Mouse (Mus musculus) olfactory bulb, adult 2 months (tissue): ENCODE results near the gene Arhgap35.

Experiments
- CTCF ChIP-seq: fragments of 200-500 bp; IDR thresholded peaks from 2 replicates; pipeline ENCODE4 v1.5.1; 2012; ENCODE audit warnings: low read depth, mild to moderate bottlenecking, low read length, moderate library complexity; ENCODE audit not compliant: insufficient read depth
- POLR2A ChIP-seq: fragments of 200-500 bp; IDR thresholded peaks from 2 replicates; pipeline ENCODE4 v1.6.1; 2012; ENCODE audit warnings: mild to moderate bottlenecking, low read depth, low read length, moderate library complexity; ENCODE audit not compliant: insufficient read depth

DNA sequence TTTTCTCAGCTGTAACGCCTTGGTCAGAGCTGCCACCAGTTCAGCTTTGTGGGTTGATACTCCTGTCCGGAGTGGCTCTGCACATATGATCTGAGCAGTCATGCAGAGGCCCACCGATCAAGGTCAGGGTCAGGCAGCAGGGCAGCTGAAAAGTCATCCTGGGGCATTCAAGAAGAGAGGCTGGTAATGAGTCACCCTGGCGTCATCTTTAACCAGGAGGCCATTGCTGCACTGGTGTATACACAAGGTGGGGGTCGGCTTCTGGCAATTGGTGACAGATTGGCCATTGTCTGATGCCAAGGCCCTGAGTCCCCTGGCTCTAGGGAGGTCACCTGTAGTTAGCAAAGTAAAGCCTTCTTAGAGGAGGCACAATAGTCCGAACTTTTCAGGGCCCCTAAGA, 163.1 kb downstream of the Arhgap35 start:
- TF ChIP-seq CTCF (no peak), POLR2A (no peak)
